Mouse (Mus musculus) bone marrow, adult 2 months (tissue): ENCODE measurements around the gene Ypel4.

Experiments
- CTCF ChIP-seq: fragments of 200-500 bp; IDR thresholded peaks from 2 replicates; pipeline ENCODE4 v1.5.1; 2011; ENCODE audit warnings: low read length, control low read depth; ENCODE audit not compliant: control insufficient read depth, insufficient read depth
- POLR2A ChIP-seq: fragments of 200-500 bp; IDR thresholded peaks from 2 replicates; pipeline ENCODE4 v1.6.1; 2011; ENCODE audit warnings: low read depth, mild to moderate bottlenecking, control low read depth, low read length, borderline replicate concordance; ENCODE audit not compliant: control insufficient read depth

DNA sequence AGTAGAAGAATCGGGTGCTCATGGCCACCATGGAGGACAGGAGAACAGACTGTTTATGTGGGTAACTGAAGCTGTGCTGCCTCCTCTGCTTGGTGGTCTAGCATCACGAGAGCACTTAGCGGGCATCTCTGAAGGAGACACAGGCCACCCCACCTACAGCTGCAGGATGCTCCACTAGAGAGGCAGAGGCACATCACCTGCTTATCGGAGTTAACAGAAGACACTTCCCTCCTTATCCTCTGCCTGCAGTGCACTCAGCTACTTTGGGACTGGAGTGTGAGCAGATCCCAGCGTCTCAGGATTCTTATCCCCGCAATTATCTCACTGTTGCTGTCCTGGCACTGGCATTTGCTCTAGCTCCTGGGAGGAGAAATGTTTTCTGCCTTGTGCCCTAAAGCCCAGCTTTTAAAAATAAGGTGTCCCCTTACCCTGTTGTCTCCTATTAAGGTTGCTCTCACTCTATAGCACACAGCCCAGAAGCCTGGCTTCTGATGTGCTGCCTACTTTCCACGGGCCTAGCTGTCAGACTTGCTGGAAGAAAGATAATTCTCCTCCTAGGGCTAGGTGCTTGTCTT, 1.6 kb downstream of the Ypel4 start:
- TF ChIP-seq CTCF (no peak), POLR2A (peak; percentile 77)
